ENCODE assay signal across 15 mouse cellular contexts in genomic region chr4:129326191-129326590, GRCm38 (mm10). TPM values are rescaled to one million over a fixed set of nuclear protein-coding genes. Genes with fewer than 3 reads are reported as not detected.
"Had no signal": no experiment of that assay in that cellular context is flagged by ENCODE, and none has a peak within 500 bp of the region (broad histone marks: within the 10 kb centered on the region; RNA-seq: fewer than 3 reads in every experiment).

No protein-coding gene starts in this region.

- H3K4me2 ChIP-seq: limb, embryonic 15.5 days; liver, embryonic 15.5 days; lung, embryonic 14.5 days; neural tube, embryonic 12.5 days had no signal

- H3K27me3 ChIP-seq: limb, embryonic 15.5 days; liver, embryonic 15.5 days; neural tube, embryonic 12.5 days had no signal

- H3K27ac ChIP-seq: limb, embryonic 15.5 days; liver, embryonic 15.5 days; midbrain, embryonic 10.5 days; neural tube, embryonic 12.5 days had no signal

- H3K9ac ChIP-seq: limb, embryonic 15.5 days; liver, embryonic 15.5 days; lung, embryonic 14.5 days; neural tube, embryonic 12.5 days had no signal

- H3K4me3 ChIP-seq: limb, embryonic 15.5 days; liver, embryonic 15.5 days; midbrain, embryonic 10.5 days; neural tube, embryonic 12.5 days had no signal

- ATAC-seq: inflammation-experienced regulatory T-cells, adult 6 months; intestine, postnatal 0 days had no signal

- DNase-seq: layer of hippocampus, adult 9-11 months; layer of hippocampus, postnatal 36 days; lung, embryonic 14.5 days; lung, postnatal 10 days; lung, postnatal 4 days; midbrain, embryonic 14.5 days; thymus, adult 18-20 months; thymus, postnatal 14 days had no signal

- H3K9me3 ChIP-seq: limb, embryonic 15.5 days; liver, embryonic 15.5 days; midbrain, embryonic 10.5 days; neural tube, embryonic 12.5 days had no signal

RNA-seq across cellular contexts. Expression of gene Sync, which starts 38.8 kb away (rescaled TPM):
- total RNA-seq: megakaryocyte, adult 5-6 weeks had no signal
